Mouse (Mus musculus) cortical plate, adult 2 months (tissue): ENCODE data around the gene Lmx1b. TPM values are rescaled to one million over a fixed set of nuclear protein-coding genes. Genes with fewer than 3 reads are reported as not detected.

Experiments
- H3K27ac ChIP-seq: fragments of 200-500 bp; 2 replicates; pipeline ENCODE4 v1.5.1; 2012; ENCODE audit warnings: low read length, control low read depth, inconsistent platforms; ENCODE audit not compliant: insufficient read depth
- H3K4me1 ChIP-seq: fragments of 200-500 bp; 2 replicates; pipeline ENCODE4 v1.6.1; 2011; ENCODE audit warnings: low read length; ENCODE audit not compliant: control insufficient read depth, insufficient read depth
- H3K4me3 ChIP-seq: fragments of 200-500 bp; 2 replicates; pipeline ENCODE4 v1.5.1; 2011; ENCODE audit warnings: mild to moderate bottlenecking, low read length, control low read depth; ENCODE audit not compliant: insufficient read depth
- CTCF ChIP-seq: fragments of 200-500 bp; IDR thresholded peaks from 2 replicates; pipeline ENCODE4 v1.5.1; 2011; ENCODE audit warnings: mild to moderate bottlenecking, control low read depth, low read length; ENCODE audit not compliant: insufficient read depth; ENCODE audit errors: extremely low read depth
- POLR2A ChIP-seq: fragments of 200-500 bp; IDR thresholded peaks from 2 replicates; pipeline ENCODE4 v1.6.1; 2011; ENCODE audit warnings: mild to moderate bottlenecking, low read length, control low read depth; ENCODE audit not compliant: insufficient read depth; ENCODE audit errors: extremely low read depth
- polyA plus RNA-seq: library from polyadenylated mRNA; depleted of rRNA; stranded (reverse); fragments of >200 nt; gene quantifications from 2 replicates; pipeline ENCODE4 v1.2.3, GENCODE M21; 2012

Lmx1b gene
- polyA plus RNA-seq, 1 experiment, result 0.23 TPM

DNA sequence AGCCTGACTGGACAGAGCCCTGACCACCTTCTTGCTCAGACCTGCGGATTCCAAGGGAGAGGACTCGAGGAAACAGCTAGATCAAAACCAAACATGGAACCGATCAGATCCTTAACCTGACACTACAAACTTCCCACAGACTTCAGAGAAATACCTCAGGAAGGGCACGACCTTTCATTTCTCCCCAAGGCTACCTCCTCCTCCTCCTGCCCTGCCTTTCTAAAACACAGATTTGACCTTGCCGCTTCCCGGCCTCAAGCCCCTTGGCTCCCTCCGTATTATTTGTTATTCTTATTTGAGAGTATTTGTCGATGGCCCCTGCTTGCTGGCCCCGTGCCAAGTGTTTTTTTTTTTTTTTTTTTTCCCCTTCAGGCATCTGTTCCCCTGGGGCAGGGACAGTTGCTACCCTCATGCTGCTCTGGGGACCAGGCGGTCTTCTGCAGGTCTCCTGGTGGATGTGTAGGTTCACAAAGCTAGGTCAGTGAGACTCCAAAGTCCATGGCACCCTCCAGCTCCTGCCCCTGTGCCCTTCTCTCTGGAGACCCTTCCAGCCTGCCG is 26.2 kb upstream of the Lmx1b start:
- Histone ChIP-seq H3K4me1 (no peaks in the 10 kb centered on the region), H3K4me3 (no peak overlapping the region), H3K27ac (no peak overlapping the region)
- TF ChIP-seq CTCF, result no peak
- no peak for TF ChIP-seq POLR2A

- H3K4me3 ChIP-seq, result no peak overlapping the region
- TF ChIP-seq POLR2A (no peak), CTCF (no peak)
- H3K4me1 ChIP-seq, result no peaks in the 10 kb centered on the region
- H3K27ac ChIP-seq, result no peak overlapping the region
Measured at GRCm38 (mm10) chr2:33665363-33666058, 25.2 kb upstream of the Lmx1b start.

DNA sequence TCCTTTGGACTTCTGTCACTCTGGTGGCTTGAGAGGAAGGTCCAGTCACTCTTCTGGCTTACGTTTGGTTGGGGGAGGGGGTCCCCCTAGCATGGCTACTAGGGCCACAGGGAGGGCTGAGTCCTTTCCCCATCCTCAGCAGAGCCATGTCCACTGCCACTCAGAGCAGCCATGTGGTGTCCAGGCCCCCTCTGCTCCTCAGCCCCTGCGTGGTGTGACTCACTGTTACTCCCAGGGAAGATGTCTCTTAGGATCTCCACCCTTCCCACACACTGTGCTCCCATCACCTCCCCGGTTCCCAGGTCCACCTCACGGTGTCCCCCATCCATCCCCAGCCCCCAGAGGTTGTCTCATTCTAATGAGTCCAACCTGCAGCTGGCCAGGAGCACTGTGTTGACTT is 24.4 kb upstream of the Lmx1b start:
- Histone ChIP-seq H3K27ac (no peak overlapping the region), H3K4me1 (no peaks in the 10 kb centered on the region), H3K4me3 (no peak overlapping the region)
- TF ChIP-seq CTCF, result no peak
- TF ChIP-seq POLR2A, result no peak

DNA sequence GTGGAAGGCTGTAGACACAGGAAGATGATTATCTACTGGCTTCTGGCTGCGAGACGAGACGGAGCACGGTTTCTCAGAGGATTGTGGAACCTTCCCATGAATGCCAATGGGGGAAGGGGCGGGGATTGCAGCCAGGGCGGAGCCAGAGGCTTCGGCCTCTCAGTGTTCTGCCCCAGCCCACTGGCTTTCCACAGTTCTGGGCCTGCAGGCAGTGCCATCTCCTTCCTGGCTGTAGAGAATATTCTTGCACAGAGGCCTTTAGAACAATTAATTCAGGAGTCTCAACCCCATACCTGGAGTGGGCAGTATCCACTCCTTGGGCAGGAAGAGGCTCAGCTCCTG is 18.9 kb upstream of the Lmx1b start:
- no peak overlapping the region for H3K4me3 ChIP-seq
- no peaks in the 10 kb centered on the region for H3K4me1 ChIP-seq
- H3K27ac ChIP-seq, result no peak overlapping the region
- TF ChIP-seq CTCF (no peak), POLR2A (no peak)

DNA sequence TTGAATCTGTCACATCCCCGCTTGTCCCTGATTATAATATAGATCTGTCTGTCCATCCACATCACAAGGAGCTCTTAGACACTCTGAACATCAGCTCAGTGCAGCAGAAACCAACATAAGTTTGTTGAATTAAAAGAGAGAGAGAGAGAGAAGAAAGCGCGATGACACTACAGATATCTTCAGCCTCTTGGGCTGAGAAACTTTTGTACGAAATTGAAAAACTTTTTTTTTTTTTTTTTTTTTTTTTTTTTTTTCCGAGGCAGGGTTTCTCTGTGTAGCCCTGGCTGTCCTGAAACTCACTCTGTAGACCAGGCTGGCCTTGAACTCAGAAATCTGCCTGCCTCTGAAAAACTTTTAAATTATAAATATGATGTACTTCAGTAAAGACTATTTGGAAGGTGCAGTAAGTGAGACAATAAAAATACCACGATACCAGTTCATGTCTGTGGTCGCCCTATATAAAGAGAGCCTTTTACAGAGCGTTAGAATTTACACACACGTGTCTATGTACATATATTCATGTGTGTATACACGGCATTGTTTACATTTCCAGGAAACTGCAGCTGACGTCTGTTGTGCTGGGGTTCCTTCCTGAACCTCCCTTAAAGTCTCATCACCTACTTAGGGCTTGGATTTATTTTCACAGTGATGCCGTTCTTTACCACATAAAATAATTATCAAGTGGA is 18.4 kb upstream of the Lmx1b start:
- H3K27ac ChIP-seq, result no peak overlapping the region
- no peak overlapping the region for H3K4me3 ChIP-seq
- no peaks in the 10 kb centered on the region for H3K4me1 ChIP-seq

GRCm38 (mm10) chr2:33652517-33653198 is 12.3 kb upstream of the Lmx1b start:
- Histone ChIP-seq H3K4me3 (no peak overlapping the region), H3K4me1 (no peaks in the 10 kb centered on the region), H3K27ac (no peak overlapping the region)
- TF ChIP-seq CTCF, result 0 out of 2 replicates have a peak, but pooled peaks have one; percentile 3
- TF ChIP-seq POLR2A, result no peak

More for the DNA sequence above, 18.4 kb upstream of the Lmx1b start:
- TF ChIP-seq POLR2A (no peak), CTCF (no peak)

DNA sequence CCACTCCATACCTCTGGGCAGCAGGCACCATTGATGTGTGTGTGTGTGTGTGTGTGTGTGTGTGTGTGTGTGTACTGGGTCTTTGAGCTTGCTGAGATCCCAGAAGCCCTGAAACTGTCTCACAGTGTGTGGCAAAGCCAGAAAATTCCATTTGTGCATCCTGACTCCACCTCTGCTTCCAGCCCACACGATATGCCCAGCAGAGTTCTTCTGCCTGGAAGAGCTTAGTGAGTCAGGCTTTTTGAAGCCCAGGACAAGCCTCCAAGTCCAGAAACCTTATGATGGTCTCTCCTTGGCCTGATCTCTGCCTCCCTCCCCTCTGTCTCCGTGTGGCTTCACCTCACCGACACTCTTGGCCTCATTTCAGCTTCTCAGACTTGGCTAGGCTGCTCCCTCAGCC is 9.1 kb upstream of the Lmx1b start:
- no peak overlapping the region for H3K4me3 ChIP-seq
- no peaks in the 10 kb centered on the region for H3K4me1 ChIP-seq
- TF ChIP-seq CTCF, result no peak
- TF ChIP-seq POLR2A, result no peak
- H3K27ac ChIP-seq, result no peak overlapping the region

DNA sequence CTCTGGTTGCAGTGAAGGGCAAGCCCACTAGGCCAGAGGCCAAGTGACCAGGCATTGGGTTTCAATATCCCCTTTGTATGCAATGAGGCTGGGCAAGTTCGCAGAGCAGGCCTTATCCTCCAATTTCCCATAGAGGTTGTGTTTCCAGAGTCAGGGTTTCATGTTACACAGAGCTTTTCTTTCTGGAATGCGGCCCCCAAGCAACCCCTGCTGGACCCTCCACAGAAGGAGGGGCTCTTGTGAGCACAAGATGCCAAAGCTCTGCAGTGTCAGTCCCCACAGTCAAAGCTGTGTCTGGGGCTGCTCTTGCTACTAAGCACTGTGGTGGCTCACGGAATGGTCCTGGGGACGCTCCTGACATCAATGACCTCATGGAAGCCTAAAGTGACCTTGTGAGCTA is 8.6 kb upstream of the Lmx1b start:
- Histone ChIP-seq H3K4me1 (no peaks in the 10 kb centered on the region), H3K4me3 (no peak overlapping the region), H3K27ac (no peak overlapping the region)
- TF ChIP-seq POLR2A, result no peak
- TF ChIP-seq CTCF, result no peak

DNA sequence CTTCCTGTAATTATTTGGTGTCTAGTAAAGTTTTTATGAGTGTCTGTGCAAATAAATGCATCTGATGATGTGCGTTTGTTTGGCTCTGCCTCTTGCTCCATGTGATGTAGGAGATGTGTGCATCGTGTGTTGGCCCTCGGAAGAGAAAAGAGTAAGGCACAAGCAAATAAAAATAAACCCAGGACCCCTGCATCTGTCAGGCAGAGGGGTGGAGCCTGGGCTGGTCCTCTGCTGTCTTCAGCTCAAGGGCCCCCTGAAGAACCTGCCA is 5.9 kb upstream of the Lmx1b start:
- Histone ChIP-seq H3K4me1 (no peaks in the 10 kb centered on the region), H3K27ac (no peak overlapping the region), H3K4me3 (no peak overlapping the region)
- TF ChIP-seq POLR2A (no peak), CTCF (no peak)

DNA sequence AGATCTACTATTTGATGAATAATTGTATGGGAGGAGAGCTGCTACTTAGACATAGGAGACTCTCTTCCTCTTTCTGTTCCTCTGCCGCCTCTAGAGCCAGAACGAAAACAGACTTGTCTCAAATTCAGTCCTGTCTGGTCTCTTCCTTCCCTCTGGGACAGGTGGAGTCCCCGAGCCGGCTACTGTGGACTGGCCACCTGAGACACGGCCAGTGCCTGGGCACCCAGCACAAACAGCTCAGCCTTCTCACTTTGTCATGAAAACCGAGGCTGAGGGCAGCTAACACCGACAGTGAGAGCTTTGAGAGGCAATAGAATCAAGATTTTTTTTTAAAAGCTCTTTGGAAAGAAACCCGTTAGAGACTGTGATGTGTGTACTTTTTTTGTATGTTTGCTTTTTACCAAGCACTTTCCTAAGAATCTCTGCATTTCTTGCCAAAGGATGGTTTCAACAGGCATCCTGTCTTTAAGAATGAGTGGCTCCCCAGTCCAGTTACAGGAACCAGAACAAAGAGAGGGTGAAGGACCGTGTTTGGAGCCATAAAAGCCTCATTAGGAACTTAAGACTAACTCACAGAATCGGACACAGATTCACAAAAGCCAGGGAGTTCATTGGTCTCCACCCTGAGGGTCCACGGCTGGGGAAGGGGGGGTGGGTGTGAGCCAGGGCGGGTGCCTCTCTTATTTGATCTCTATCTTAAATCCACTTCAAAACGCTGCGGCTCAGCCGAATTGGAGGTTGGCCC is 5.4 kb upstream of the Lmx1b start:
- TF ChIP-seq CTCF, result no peak
- no peak for TF ChIP-seq POLR2A
- Histone ChIP-seq H3K4me1 (no peaks in the 10 kb centered on the region), H3K27ac (no peak overlapping the region), H3K4me3 (no peak overlapping the region)
